Mouse (Mus musculus): ENCODE measurements around the gene Mcoln2. TPM values are rescaled to one million over a fixed set of nuclear protein-coding genes. Genes with fewer than 3 reads are reported as not detected.

The Mcoln2 gene
- 20.6 TPM for polyA plus RNA-seq (2017; shearing (Covaris generic))

GRCm38 (mm10) chr3:146149156-146150057 is at the start of gene Mcoln2:
TSS of gene Mcoln2 (plus strand) at chr3:146149833.

GRCm38 (mm10) chr3:146107921-146108571 is 41.6 kb upstream of the Mcoln2 start, which contains the start of gene Wdr63:
TSS of gene Wdr63 (minus strand) at chr3:146108130.

GRCm38 (mm10) chr3:146117258-146117996 is 32.2 kb upstream of the Mcoln2 start, which contains the start of gene Mcoln3:
TSS of gene Mcoln3 (plus strand) at chr3:146117450.

GRCm38 (mm10) chr3:146220776-146221486 is 71.3 kb downstream of the Mcoln2 start, which contains the start of gene Lpar3:
TSS of gene Lpar3 (plus strand) at chr3:146220963.

Other genes starting within 250 kb of the Mcoln2 start
- 205 TPM for gene Bcl10, start 227.0 kb upstream of the Mcoln2 start, polyA plus RNA-seq (2017; shearing (Covaris generic))
- gene 2410004B18Rik, start 211.8 kb upstream of the Mcoln2 start, polyA plus RNA-seq (2017; shearing (Covaris generic)) = 78.5 TPM
- gene Syde2, start 162.0 kb upstream of the Mcoln2 start, polyA plus RNA-seq (2017; shearing (Covaris generic)) = 0.52 TPM
- gene Wdr63, start 41.7 kb upstream of the Mcoln2 start, polyA plus RNA-seq (2017; shearing (Covaris generic)) = not detected
- 2.4 TPM for gene Mcoln3, start 32.4 kb upstream of the Mcoln2 start, polyA plus RNA-seq (2017; shearing (Covaris generic))
- gene Lpar3, start 71.1 kb downstream of the Mcoln2 start, polyA plus RNA-seq (2017; shearing (Covaris generic)) = not detected

All from effector memory CD4-positive, alpha-beta T cell, adult 7 months (primary cell).